Mouse (Mus musculus) limb, embryonic 10.5 days (tissue): Measurements from ENCODE around the gene Gm6309. TPM values are rescaled to one million over a fixed set of nuclear protein-coding genes. Genes with fewer than 3 reads are reported as not detected.
A peak's percentile ranks its signal among the peaks of the same experiment; 100 is the strongest.
"Not testable (repeated sequence)": the region's sequence is repeated elsewhere in the genome, so short reads cannot be mapped to it uniquely, and the experiment has no call there.

ENCODE experiments used
- DNase-seq: peaks from one replicate; pipeline ENCODE4 v3.0.0-alpha.2; 2017; ENCODE audit warnings: low spot score
- H3K27ac ChIP-seq: fragments of 300-500 bp; sonication (generic); 2 replicates; pipeline ENCODE4 v1.5.1; 2016; ENCODE audit warnings: mild to moderate bottlenecking
- H3K27me3 ChIP-seq: fragments of 300-500 bp; sonication (generic); 2 replicates; pipeline ENCODE4 v1.6.1; 2016; ENCODE audit warnings: low read depth, mild to moderate bottlenecking; ENCODE audit not compliant: poor library complexity, severe bottlenecking
- H3K36me3 ChIP-seq: fragments of 300-500 bp; sonication (generic); 2 replicates; pipeline ENCODE4 v1.6.1; 2016; ENCODE audit warnings: mild to moderate bottlenecking, moderate library complexity
- H3K4me1 ChIP-seq: fragments of 300-500 bp; sonication (generic); 2 replicates; pipeline ENCODE4 v1.6.1; 2016
- H3K4me3 ChIP-seq: fragments of 300-500 bp; sonication (generic); 2 replicates; pipeline ENCODE4 v1.5.1; 2016; ENCODE audit warnings: mild to moderate bottlenecking, moderate library complexity
- H3K9me3 ChIP-seq: fragments of 300-500 bp; sonication (generic); replicated peaks from 2 replicates; pipeline ENCODE4 v1.6.1; 2016; ENCODE audit warnings: mild to moderate bottlenecking
- WGBS: fragments of 180-500 bp; shearing (Covaris S2); methylation state at CpG from one replicate; pipeline ENCODE4 v1.1.7; 2016; 5-methylcytosine and 5-hydroxymethylcytosine counted together
- polyA plus RNA-seq: library from polyadenylated mRNA; unstranded; fragments of >200 nt; fragmentation: Nextera tagmentation; extraction: Ambion mirVana; gene quantifications from 2 replicates; pipeline ENCODE4 v1.2.1, GENCODE M21; 2016

Gm6309 gene
- polyA plus RNA-seq, 1 experiment from 2014 or later = not detected

DNA sequence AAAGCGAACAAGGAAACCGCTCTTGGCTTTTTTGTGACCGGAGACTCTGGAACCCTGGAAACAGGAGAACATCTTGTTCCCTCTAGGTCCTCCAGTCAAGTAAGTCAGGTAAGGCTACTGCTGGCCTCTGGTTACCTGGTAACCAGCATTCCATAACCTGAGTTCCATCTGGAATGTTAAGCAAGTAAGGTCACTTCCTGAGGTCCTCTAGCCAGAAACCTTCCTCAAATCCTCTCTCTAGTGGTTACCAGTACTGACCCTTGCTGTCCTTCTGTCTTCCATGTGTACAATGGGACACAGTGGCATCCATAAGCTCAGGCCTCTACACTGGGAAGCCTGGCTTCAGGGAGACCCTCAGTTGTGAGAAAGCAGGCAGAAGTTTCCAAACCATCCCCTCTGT, 10.1 kb downstream of the Gm6309 start, which contains the start of gene Gm5565:
Gene Gm5565, minus strand, starts transcription at position 101 of the 400 bp plus-strand sequence.
- H3K4me3 ChIP-seq, DNase-seq, H3K4me1 ChIP-seq, H3K36me3 ChIP-seq, H3K27me3 ChIP-seq, H3K9me3 ChIP-seq, H3K27ac ChIP-seq: not testable (repeated sequence)
- 92% methylated on average over 3 of the region's 3 CpGs for WGBS

DNA sequence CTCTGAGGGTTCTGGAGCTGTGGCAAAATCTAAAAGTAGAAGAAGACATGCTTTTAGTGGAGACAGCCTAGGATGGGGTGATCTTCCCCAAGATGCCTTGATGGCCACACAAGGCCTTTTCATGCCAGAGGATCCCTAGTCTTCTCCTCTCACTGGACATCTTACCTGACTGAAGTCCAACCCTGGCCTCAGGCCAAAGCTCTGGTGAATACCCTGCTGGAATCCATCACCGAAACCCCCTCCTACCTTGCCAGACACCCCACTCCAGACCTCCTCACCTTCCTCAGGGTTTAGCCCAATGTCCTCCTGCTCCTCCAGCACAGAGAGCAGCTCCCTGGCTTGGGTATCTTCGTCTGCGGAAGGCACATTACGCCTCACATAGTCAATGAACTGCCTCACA, 12.2 kb downstream of the Gm6309 start:
- H3K36me3 ChIP-seq, DNase-seq, H3K4me3 ChIP-seq, H3K27me3 ChIP-seq, H3K4me1 ChIP-seq, H3K27ac ChIP-seq, H3K9me3 ChIP-seq: not testable (repeated sequence)
- WGBS = 93% methylated on average over 4 of the region's 4 CpGs

DNA sequence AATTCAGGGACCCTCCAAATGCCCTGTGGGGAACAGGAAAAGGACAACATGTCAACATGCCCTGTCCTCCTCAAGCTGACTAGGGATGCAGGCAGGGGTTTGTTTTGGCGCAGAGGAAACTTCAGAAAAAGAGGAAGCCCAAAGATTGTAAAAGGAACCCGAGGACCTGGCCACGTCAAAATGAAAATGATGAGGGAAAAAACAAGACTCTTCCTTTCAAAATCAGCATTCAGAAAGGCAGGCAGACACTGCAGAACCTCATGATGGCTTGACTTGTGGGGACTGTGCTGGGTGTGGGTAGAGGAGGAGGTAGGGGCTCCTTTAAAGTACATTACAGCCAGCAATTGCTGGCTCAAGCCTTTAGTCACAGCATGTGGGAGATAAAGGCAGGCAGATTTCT, 20.1 kb downstream of the Gm6309 start:
- H3K27ac ChIP-seq = no peak overlapping the region
- 87% methylated on average over 3 of the region's 3 CpGs for WGBS
- H3K36me3 ChIP-seq = no peaks in the 10 kb centered on the region
- no peaks in the 10 kb centered on the region for H3K4me1 ChIP-seq
- no peak for DNase-seq
- no peak overlapping the region for H3K4me3 ChIP-seq
- H3K27me3 ChIP-seq = no peaks in the 10 kb centered on the region
- H3K9me3 ChIP-seq = no peaks in the 10 kb centered on the region

DNA sequence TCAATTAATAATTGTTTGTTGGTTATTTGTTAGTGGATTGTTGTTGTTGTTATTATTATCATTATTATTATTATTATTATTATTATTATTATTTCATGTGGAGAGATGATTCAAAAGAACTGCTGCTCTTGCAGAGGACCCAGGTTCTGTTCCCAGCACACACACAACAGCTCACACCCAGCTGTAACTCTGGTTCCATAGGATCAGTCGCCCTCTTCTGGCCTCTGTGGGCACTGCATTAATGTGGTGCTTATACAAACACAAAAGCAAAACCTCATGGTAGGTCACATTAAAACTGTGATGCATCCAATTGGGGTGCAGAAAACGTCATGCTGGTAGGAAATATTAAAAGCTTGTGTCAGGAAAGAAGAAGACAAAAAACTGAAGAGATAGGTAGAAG, 22.6 kb downstream of the Gm6309 start:
- Histone ChIP-seq H3K27ac (no peak overlapping the region), H3K4me1 (no peaks in the 10 kb centered on the region), H3K36me3 (no peaks in the 10 kb centered on the region), H3K9me3 (no peaks in the 10 kb centered on the region), H3K4me3 (no peak overlapping the region), H3K27me3 (no peaks in the 10 kb centered on the region)
- peak; percentile 40 for DNase-seq
- WGBS = 47% methylated on average over 2 of the region's 2 CpGs

Other genes with a start within 250 kb of the Gm6309 start
- not detected in 2 replicates for gene Cyp3a25, start 161.1 kb downstream of the Gm6309 start, polyA plus RNA-seq
- not detected in 2 replicates for gene Cyp3a59, start 91.5 kb downstream of the Gm6309 start, polyA plus RNA-seq
- not detected in 2 replicates for gene Gm5565, start 10.2 kb downstream of the Gm6309 start, polyA plus RNA-seq
- not detected in 2 replicates for gene 1700001J03Rik, start 14.6 kb upstream of the Gm6309 start, polyA plus RNA-seq
- gene Rnf6, start 50.8 kb upstream of the Gm6309 start, polyA plus RNA-seq = 23.4 and 29.1 TPM in 2 replicates
- 25.8 and 26.1 TPM in 2 replicates for gene Cdk8, start 60.5 kb upstream of the Gm6309 start, polyA plus RNA-seq
- gene Wasf3, start 214.3 kb upstream of the Gm6309 start, polyA plus RNA-seq = 4.1 and 4.8 TPM in 2 replicates